Mouse (Mus musculus): ENCODE measurements around the gene Anapc5.

Anapc5 gene

DNA sequence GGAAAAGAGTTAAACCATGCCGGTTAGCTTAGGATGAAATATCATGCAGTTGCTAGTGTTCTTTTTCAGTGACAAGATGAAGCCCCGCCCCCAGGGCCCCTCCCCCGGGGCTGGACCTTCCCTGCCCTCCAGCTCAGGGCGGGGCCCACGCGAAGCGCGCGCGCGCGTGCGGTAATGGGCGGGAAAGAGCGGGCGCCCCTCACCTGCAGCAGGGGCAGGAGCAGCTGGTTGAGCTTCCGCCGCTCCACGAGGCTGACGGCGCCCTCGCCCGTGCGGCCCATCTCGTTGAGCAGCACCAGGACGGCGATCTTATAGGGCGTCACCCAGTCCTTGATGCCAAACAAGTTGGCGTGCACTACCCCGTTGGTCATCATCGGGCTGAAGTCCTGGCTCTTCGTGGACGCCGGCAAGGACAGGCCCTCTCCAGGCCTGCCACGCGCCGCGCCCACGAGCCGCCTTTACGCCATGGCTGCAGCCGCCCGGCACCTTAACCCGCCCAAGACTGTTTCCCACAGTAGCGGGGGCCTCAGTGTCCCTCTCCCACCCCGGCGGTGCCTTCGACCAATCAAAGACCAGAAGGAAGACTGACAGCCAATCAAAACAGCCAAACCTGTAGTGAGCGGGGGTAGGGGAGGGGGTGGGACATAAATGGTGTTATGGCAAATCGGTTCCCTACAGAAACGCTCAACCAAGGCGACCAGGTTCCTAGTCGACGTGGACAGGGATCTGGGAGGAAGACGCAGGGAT, at the start of gene Anapc5:
Gene Anapc5 (minus strand): TSS at position 563 of the 747 bp plus-strand sequence.
- peak; percentile 90 to 93 for DNase-seq

- no peak for DNase-seq
Observed at GRCm38 (mm10) chr5:122863053-122863452, 41.9 kb upstream of the Anapc5 start.

DNA sequence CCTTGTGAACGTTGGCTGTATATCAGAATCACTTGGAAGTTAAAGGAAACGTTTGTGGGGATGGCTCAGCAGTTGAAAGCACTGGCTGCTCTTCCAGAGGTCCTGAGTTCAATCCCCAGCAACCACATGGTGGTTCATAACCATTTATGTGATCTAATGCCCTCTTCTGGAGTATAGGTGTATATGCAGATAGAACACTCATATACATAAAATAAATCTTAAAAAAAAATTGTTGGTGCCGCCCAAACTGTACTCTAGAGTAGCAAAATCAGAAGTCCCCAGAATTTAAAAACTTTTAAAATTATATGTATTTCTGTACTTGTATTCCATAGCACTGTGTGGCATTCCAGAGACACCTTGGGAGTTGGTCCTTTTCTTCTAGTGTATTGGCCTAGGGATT, 34.7 kb upstream of the Anapc5 start:
- no peak for DNase-seq

GRCm38 (mm10) chr5:122852611-122853010, 31.5 kb upstream of the Anapc5 start:
- no peak for DNase-seq

DNA sequence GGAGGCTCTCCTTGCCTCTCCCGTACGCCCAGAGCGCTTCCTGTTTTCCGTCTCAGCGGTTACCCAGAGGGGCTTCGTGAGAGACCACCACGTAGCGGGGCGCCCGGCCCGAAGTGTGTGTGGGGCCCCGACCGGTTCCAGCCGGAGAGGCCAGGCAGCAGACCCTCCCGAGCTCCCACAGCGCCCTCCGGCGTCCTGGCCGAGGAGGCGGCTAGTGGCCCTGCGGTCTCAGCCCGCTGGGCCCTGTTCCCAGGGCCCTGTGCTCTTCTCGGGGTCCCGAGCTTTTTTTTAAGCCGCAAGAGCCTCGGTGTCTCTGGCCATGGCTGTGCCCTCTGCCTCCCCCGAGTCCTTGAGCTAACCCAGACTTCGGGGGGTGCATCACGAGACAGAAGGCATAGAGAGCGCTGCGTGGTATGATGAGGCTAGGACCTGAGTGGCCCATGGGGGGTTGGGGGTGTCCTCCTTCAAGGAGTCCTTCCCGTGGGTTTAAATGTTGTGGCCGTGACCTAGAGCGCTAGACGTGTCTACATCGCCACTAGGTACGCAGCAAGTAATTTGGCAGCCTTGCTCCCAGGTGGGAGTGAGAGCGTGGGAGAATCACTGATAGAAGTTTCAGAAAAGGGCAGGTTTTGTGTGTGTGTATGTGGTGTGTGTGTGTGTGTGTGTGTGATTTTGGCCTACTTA, 29.3 kb upstream of the Anapc5 start:
- peak in 1 of 2 experiments; percentile 52 for DNase-seq

GRCm38 (mm10) chr5:122849521-122850318, 28.6 kb upstream of the Anapc5 start, which contains the start of gene Rnf34:
TSS of gene Rnf34 (plus strand) at chr5:122850048.
- DNase-seq, result peak; percentile 95 to 98

- no peak for DNase-seq
Observed at GRCm38 (mm10) chr5:122843799-122844198, 22.7 kb upstream of the Anapc5 start.

GRCm38 (mm10) chr5:122841126-122841525, 20.0 kb upstream of the Anapc5 start:
- DNase-seq, result no peak

DNA sequence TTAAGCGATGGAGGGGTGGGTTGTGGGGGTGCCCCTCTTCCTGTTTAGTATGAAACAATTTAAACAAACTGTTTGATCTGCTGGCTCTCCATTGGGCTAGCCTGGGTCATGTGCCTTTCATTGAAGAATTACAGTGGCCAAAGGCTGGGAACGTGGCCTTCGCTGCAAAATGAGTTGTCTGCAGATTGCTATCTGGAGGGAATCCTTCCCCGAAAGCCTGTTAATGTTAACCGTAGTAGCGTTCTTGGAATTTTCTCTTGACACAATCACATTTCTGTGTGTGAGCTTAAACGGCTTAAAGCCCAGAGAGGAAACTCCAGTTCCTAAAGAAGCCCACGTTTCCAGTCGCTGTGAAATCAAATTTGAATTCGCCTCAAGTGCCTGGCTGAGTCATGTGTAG, 11.9 kb upstream of the Anapc5 start:
- no peak for DNase-seq

- DNase-seq, result no peak
Observed at GRCm38 (mm10) chr5:122832536-122832935, 11.4 kb upstream of the Anapc5 start.

DNA sequence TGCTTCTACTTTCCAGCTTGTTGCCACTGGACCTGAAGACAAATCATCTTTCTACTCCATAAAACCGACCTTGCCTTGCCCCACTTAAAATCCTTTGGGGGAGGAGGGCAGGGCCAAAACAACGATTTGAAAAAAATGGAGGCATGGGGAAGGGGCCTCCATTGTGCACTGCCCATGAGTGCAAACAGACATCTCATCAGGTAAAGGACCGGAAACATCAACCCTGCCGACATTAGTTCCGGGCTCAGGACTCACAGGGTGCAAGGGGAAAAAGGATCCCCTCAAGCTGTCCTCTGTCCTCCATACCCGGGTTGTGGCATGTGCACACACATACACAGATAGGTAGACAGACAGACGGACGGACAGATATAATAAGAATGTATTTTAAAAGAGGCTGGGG, 4.0 kb upstream of the Anapc5 start:
- no peak for DNase-seq

DNA sequence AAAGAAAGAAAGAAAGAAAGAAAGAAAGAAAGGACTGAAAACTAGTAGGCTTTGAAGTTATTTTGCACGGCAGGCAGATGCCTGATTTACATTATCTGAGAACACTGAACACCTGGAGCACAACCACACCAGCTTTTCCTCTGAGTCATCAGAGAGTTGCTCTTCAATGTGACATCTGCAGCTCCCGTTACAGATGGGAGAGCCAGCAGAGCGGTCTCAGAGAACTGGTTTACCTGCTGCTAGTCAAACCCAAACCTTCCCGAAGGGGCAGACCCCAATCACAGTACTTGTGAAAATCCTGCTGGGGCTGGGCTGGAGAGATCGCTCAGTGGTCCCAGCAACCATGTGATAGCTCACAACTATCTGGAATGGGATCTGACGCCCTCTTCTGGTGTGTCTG, 3.3 kb upstream of the Anapc5 start:
- DNase-seq, result no peak

DNA sequence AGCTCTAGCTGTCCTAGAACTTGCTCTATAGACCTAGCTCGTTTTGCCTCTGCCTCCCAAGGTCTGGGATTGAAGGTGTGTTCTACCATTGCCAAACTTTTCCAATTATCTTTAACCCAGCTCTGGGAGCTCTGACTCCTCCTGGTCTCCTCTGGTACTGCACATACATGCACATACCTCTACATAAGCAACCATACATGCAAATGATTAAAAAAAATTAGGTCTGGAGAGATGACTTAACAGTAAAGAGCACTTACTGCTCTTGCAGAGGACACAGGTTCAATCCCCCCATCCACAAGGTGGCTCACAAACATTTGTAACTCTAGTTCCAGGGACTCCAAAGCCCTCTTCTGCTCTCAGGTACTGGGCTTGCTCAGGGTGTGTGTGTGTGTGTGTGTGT, 2.8 kb upstream of the Anapc5 start:
- no peak for DNase-seq

- DNase-seq, result no peak
Observed at GRCm38 (mm10) chr5:122822441-122822840, 1.3 kb upstream of the Anapc5 start.

GRCm38 (mm10) chr5:122821524-122821885, 366 bp upstream of the Anapc5 start:
- DNase-seq, result no peak

- no peak for DNase-seq
Observed at GRCm38 (mm10) chr5:122812699-122813098, 8.4 kb downstream of the Anapc5 start.

DNA sequence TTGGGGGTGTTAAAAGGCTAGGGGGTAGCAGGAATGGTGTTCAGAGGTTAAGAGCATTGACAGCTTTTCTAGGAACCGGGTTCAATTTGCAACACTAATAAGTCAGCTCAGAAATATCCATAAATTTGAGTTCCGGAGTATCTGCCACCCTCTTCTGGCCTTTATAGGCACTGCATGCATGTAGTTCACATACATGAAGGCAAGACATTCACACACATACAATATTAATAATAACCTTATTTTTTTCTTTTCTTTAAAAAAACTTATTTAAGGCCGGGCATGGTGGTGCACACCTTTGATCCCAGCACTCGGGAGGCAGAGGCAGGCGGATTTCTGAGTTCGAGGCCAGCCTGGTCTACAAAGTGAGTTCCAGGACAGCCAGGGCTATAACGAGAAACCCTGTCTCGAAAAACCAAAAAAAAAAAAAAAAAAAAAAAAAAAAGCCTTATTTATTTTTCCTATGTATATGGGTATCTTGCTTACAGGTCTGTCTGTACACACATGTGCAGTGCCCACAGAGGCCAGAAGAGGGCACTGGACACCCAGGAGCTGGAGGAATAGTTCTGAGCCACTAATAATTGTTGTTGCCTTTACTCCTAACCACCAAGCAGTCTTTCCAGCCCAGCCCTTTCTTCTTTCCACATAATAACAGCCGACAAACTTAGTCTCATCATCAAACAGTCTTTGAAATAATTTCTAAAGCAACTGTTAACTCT, 9.6 kb downstream of the Anapc5 start:
- DNase-seq, result peak; percentile 76 to 87

GRCm38 (mm10) chr5:122805503-122805902, 15.6 kb downstream of the Anapc5 start:
- DNase-seq, result no peak

- DNase-seq, result no peak
Observed at GRCm38 (mm10) chr5:122802706-122803105, 18.4 kb downstream of the Anapc5 start.

DNA sequence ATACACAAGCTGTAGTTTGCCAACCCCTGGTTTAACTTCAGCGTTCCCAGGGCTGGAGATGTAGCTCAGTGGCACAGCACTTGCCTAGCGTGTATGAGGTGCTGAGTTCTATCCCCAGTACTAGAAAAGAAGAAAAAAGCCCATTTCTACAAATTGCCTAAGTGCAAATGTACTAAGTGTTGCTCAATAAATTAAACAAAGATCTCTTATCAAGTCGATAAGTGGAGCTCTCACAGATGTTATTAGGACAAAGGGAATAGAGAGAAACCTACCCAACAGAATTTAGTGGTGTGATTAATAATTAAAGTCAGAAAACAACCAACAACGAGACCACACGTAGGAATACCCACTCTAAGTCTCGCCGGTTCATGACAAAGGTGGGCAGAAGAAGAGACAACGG, 19.5 kb downstream of the Anapc5 start:
- DNase-seq, result no peak

- DNase-seq, result peak; percentile 85 to 88
Observed at GRCm38 (mm10) chr5:122800345-122801010, 20.7 kb downstream of the Anapc5 start.
